Mouse (Mus musculus): ENCODE data around the gene Rnf32. TPM values are rescaled to one million over a fixed set of nuclear protein-coding genes. Genes with fewer than 3 reads are reported as not detected.
A peak's percentile ranks its signal among the peaks of the same experiment; 100 is the strongest.

Rnf32 gene
- total and polyA plus RNA-seq, 2 experiments from 2014 or later: 12.1 to 19.3 TPM

GRCm38 (mm10) chr5:29253876-29254275 lies 58.1 kb downstream of the Rnf32 start:
- Histone ChIP-seq H3K4me3 (ENCODE audit: low read depth, low read length) (no peak overlapping the region), H3K9ac (no peak overlapping the region), H3K27me3 (ENCODE audit: insufficient read depth, low read length) (no peaks in the 10 kb centered on the region), H3K4me1 (ENCODE audit: insufficient read depth) (no peaks in the 10 kb centered on the region), H3K9me3 (ENCODE audit: low read length) (no peaks in the 10 kb centered on the region), H3K27ac (ENCODE audit: low read depth, low read length) (no peak overlapping the region), H3K36me3 (ENCODE audit: insufficient read depth) (no peaks in the 10 kb centered on the region), H3K4me2 (ENCODE audit: low read depth) (no peak overlapping the region)
- DNase-seq (no peak), ATAC-seq (no peak)
- WGBS: 16% methylated on average over 2 of the region's 2 CpGs
- TF ChIP-seq CTCF (IDR thresholded peaks at IDR 0.05; ENCODE audit: low read depth): no peak

GRCm38 (mm10) chr5:29270879-29271278 lies 75.1 kb downstream of the Rnf32 start:
- WGBS: 56% methylated on average over 4 of the region's 4 CpGs
- Histone ChIP-seq H3K27ac (ENCODE audit: low read depth, low read length) (no peak overlapping the region), H3K27me3 (ENCODE audit: insufficient read depth, low read length) (no peaks in the 10 kb centered on the region), H3K4me1 (ENCODE audit: insufficient read depth) (no peaks in the 10 kb centered on the region), H3K9ac (no peak overlapping the region), H3K4me2 (ENCODE audit: low read depth) (no peak overlapping the region), H3K9me3 (ENCODE audit: low read length) (no peaks in the 10 kb centered on the region), H3K4me3 (ENCODE audit: low read depth, low read length) (no peak overlapping the region), H3K36me3 (ENCODE audit: insufficient read depth) (no peaks in the 10 kb centered on the region)
- peak; percentile 50 for TF ChIP-seq CTCF (IDR thresholded peaks at IDR 0.05; ENCODE audit: low read depth)
- ATAC-seq: no peak; the same call in none of the 2 replicates
- DNase-seq: peak; percentile 30

GRCm38 (mm10) chr5:29273426-29273825 lies 77.6 kb downstream of the Rnf32 start:
- 49% methylated on average over 2 of the region's 2 CpGs for WGBS
- no peak overlapping the region for H3K4me2 ChIP-seq (ENCODE audit: low read depth)
- no peak overlapping the region for H3K27ac ChIP-seq (ENCODE audit: low read depth, low read length)
- TF ChIP-seq CTCF (IDR thresholded peaks at IDR 0.05; ENCODE audit: low read depth): no peak
- H3K4me3 ChIP-seq (ENCODE audit: low read depth, low read length): no peak overlapping the region
- DNase-seq: no peak
- no peaks in the 10 kb centered on the region for H3K4me1 ChIP-seq (ENCODE audit: insufficient read depth)
- no peaks in the 10 kb centered on the region for H3K27me3 ChIP-seq (ENCODE audit: insufficient read depth, low read length)
- H3K36me3 ChIP-seq (ENCODE audit: insufficient read depth): no peaks in the 10 kb centered on the region
- no peaks in the 10 kb centered on the region for H3K9me3 ChIP-seq (ENCODE audit: low read length)
- H3K9ac ChIP-seq: no peak overlapping the region
- ATAC-seq: no peak

GRCm38 (mm10) chr5:29274746-29275145 lies 79.0 kb downstream of the Rnf32 start:
- Histone ChIP-seq H3K27ac (ENCODE audit: low read depth, low read length) (no peak overlapping the region), H3K36me3 (ENCODE audit: insufficient read depth) (no peaks in the 10 kb centered on the region), H3K4me3 (ENCODE audit: low read depth, low read length) (no peak overlapping the region), H3K9me3 (ENCODE audit: low read length) (no peaks in the 10 kb centered on the region), H3K27me3 (ENCODE audit: insufficient read depth, low read length) (no peaks in the 10 kb centered on the region), H3K4me1 (ENCODE audit: insufficient read depth) (no peaks in the 10 kb centered on the region), H3K4me2 (ENCODE audit: low read depth) (no peak overlapping the region), H3K9ac (no peak overlapping the region)
- no peak for ATAC-seq
- peak; percentile 10 for DNase-seq
- TF ChIP-seq CTCF (IDR thresholded peaks at IDR 0.05; ENCODE audit: low read depth): peak; percentile 29

Other genes starting within 250 kb of the Rnf32 start
- 38.3 and 41.4 TPM in 2 replicates for gene Lmbr1, start 182.4 kb downstream of the Rnf32 start, total RNA-seq (2014; rRNA removed)
- gene Lmbr1, start 182.4 kb downstream of the Rnf32 start, polyA plus RNA-seq (2015; fragmentation: Nextera tagmentation; extraction: Ambion mirVana): 30.4 and 41.5 TPM in 2 replicates
- 18.0 and 29.6 TPM in 2 replicates for gene Nom1, start 238.7 kb downstream of the Rnf32 start, total RNA-seq (2014; rRNA removed)
- gene Nom1, start 238.7 kb downstream of the Rnf32 start, polyA plus RNA-seq (2015; fragmentation: Nextera tagmentation; extraction: Ambion mirVana): 9.7 and 17.0 TPM in 2 replicates

All from forebrain, postnatal 0 days (tissue).